Mouse (Mus musculus): Measurements from ENCODE around the gene Napa. TPM values are rescaled to one million over a fixed set of nuclear protein-coding genes. Genes with fewer than 3 reads are reported as not detected.

The Napa gene
- polyA plus RNA-seq, 1 experiment from 2014 or later: 168 TPM

DNA sequence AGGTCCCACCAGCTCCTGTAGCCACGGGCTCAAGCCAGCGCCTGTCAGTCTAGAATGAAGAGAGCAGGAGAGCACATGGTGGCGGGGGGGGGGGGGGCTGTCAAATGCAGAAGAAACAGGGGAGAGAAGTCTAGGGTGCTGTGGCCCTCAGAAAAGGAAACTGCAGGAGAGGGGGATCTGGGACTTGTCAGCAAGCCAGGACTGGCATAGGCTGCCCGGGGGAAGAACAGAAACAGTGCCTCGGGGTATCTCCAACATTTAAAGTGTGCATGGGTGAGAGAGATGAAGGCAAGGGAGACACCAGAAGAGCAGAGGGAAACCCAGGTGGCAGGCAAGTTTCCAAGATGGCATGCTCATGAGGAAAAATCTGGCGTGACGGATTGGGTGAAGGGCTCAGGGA is 63.8 kb downstream of the Napa start:
- DNase-seq: no peak
- Histone ChIP-seq H3K27me3 (ENCODE audit: insufficient read depth, low read length) (peaks cover 18% of the 10 kb centered on the region), H3K9ac (no peak overlapping the region), H3K4me3 (ENCODE audit: low read depth, low read length) (no peak overlapping the region), H3K27ac (ENCODE audit: low read depth) (no peak overlapping the region), H3K36me3 (ENCODE audit: insufficient read depth) (no peaks in the 10 kb centered on the region), H3K9me3 (ENCODE audit: low read depth, low read length) (no peaks in the 10 kb centered on the region), H3K4me2 (no peak overlapping the region), H3K4me1 (ENCODE audit: insufficient read depth) (no peaks in the 10 kb centered on the region)
- TF ChIP-seq CTCF (IDR thresholded peaks at IDR 0.05; ENCODE audit: low read depth): no peak
- 70% methylated on average over 7 of the region's 7 CpGs for WGBS
- ATAC-seq (ENCODE audit: insufficient read depth): no peak

Other genes with a start within 250 kb of the Napa start
- not detected in 2 replicates for gene Crx, start 218.5 kb upstream of the Napa start, polyA plus RNA-seq (2014; fragmentation: Nextera tagmentation; extraction: Ambion mirVana)
- not detected in 2 replicates for gene Crxos, start 215.8 kb upstream of the Napa start, polyA plus RNA-seq (2014; fragmentation: Nextera tagmentation; extraction: Ambion mirVana)
- gene Selenow, start 176.1 kb upstream of the Napa start, polyA plus RNA-seq (2014; fragmentation: Nextera tagmentation; extraction: Ambion mirVana): 909 and 927 TPM in 2 replicates
- 184 and 187 TPM in 2 replicates for gene Nop53, start 152.4 kb upstream of the Napa start, polyA plus RNA-seq (2014; fragmentation: Nextera tagmentation; extraction: Ambion mirVana)
- 61.2 and 67.5 TPM in 2 replicates for gene Ehd2, start 130.9 kb upstream of the Napa start, polyA plus RNA-seq (2014; fragmentation: Nextera tagmentation; extraction: Ambion mirVana)
- gene Bicra, start 50.5 kb upstream of the Napa start, polyA plus RNA-seq (2014; fragmentation: Nextera tagmentation; extraction: Ambion mirVana): 8.7 and 9.6 TPM in 2 replicates
- 0.16 TPM in 1 of 2 replicates, not detected in the other for gene Zfp541, start 36.6 kb upstream of the Napa start, polyA plus RNA-seq (2014; fragmentation: Nextera tagmentation; extraction: Ambion mirVana)
- 26.6 and 26.7 TPM in 2 replicates for gene Kptn, start 21.4 kb downstream of the Napa start, polyA plus RNA-seq (2014; fragmentation: Nextera tagmentation; extraction: Ambion mirVana)
- gene Slc8a2, start 31.4 kb downstream of the Napa start, polyA plus RNA-seq (2014; fragmentation: Nextera tagmentation; extraction: Ambion mirVana): 0.12 and 0.17 TPM in 2 replicates
- gene Meis3, start 76.6 kb downstream of the Napa start, polyA plus RNA-seq (2014; fragmentation: Nextera tagmentation; extraction: Ambion mirVana): 21.0 and 24.9 TPM in 2 replicates
- gene Dhx34, start 123.6 kb downstream of the Napa start, polyA plus RNA-seq (2014; fragmentation: Nextera tagmentation; extraction: Ambion mirVana): 11.2 and 13.8 TPM in 2 replicates
- gene C5ar2, start 145.7 kb downstream of the Napa start, polyA plus RNA-seq (2014; fragmentation: Nextera tagmentation; extraction: Ambion mirVana): 0.05 and 0.18 TPM in 2 replicates
- gene C5ar1, start 161.1 kb downstream of the Napa start, polyA plus RNA-seq (2014; fragmentation: Nextera tagmentation; extraction: Ambion mirVana): 1.7 and 2.0 TPM in 2 replicates
- 14.3 and 14.5 TPM in 2 replicates for gene Inafm1, start 175.2 kb downstream of the Napa start, polyA plus RNA-seq (2014; fragmentation: Nextera tagmentation; extraction: Ambion mirVana)
- gene Ccdc9, start 188.3 kb downstream of the Napa start, polyA plus RNA-seq (2014; fragmentation: Nextera tagmentation; extraction: Ambion mirVana): 17.7 and 22.7 TPM in 2 replicates
- 4.9 and 6.4 TPM in 2 replicates for gene Bbc3, start 209.9 kb downstream of the Napa start, polyA plus RNA-seq (2014; fragmentation: Nextera tagmentation; extraction: Ambion mirVana)

Measured in lung, embryonic 14.5 days (tissue).